Mouse (Mus musculus) liver, postnatal 0 days (tissue): ENCODE measurements around the gene Hhat. TPM values are rescaled to one million over a fixed set of nuclear protein-coding genes. Genes with fewer than 3 reads are reported as not detected.

Experiments used
- ATAC-seq: fragments of 200-750 bp; cut with Nextera tagmentation; 2 replicates; pipeline ENCODE4 v1.8.0; 2017; ENCODE audit warnings: mild to moderate bottlenecking, moderate library complexity
- DNase-seq: peaks from one replicate; pipeline ENCODE4 v3.0.0-alpha.2; 2016
- H3K27ac ChIP-seq: fragments of 300-500 bp; sonication (generic); 2 replicates; pipeline ENCODE4 v1.5.1; 2014; ENCODE audit warnings: antibody characterized with exemption, moderate library complexity, mild to moderate bottlenecking, low read depth
- H3K27me3 ChIP-seq: fragments of 300-500 bp; sonication (generic); 2 replicates; pipeline ENCODE4 v1.6.1; 2014; ENCODE audit warnings: low read length, control low read depth, mixed read lengths; ENCODE audit not compliant: insufficient read depth
- H3K36me3 ChIP-seq: fragments of 300-500 bp; sonication (generic); replicated peaks from 2 replicates; pipeline ENCODE4 v1.6.1; 2014; ENCODE audit warnings: mild to moderate bottlenecking, control low read depth, low read length, moderate library complexity, mixed read lengths; ENCODE audit not compliant: insufficient read depth
- H3K4me1 ChIP-seq: fragments of 300-500 bp; sonication (generic); 2 replicates; pipeline ENCODE4 v1.6.1; 2014; ENCODE audit warnings: antibody characterized with exemption, mild to moderate bottlenecking, control low read depth; ENCODE audit not compliant: insufficient read depth
- H3K4me2 ChIP-seq: fragments of 300-500 bp; sonication (generic); 2 replicates; pipeline ENCODE4 v1.6.1; 2014; ENCODE audit warnings: low read depth, mild to moderate bottlenecking, low read length, moderate library complexity, mixed read lengths
- H3K4me3 ChIP-seq: fragments of 300-500 bp; sonication (generic); 2 replicates; pipeline ENCODE4 v1.5.1; 2014; ENCODE audit warnings: low read depth, low read length
- H3K9ac ChIP-seq: fragments of 300-500 bp; sonication (generic); replicated peaks from 2 replicates; pipeline ENCODE4 v1.6.1; 2014; ENCODE audit warnings: mild to moderate bottlenecking, moderate library complexity
- H3K9me3 ChIP-seq: fragments of 300-500 bp; sonication (generic); 2 replicates; pipeline ENCODE4 v1.6.1; 2016; ENCODE audit warnings: mild to moderate bottlenecking, control low read depth, low read length, mixed read lengths
- CTCF ChIP-seq: sonication (generic); IDR thresholded peaks from 2 replicates; pipeline ENCODE4 v1.5.1; 2016; ENCODE audit warnings: antibody characterized with exemption, low read depth
- EP300 ChIP-seq: IDR thresholded peaks from 2 replicates; pipeline ENCODE4 v1.6.1; 2016; ENCODE audit warnings: antibody characterized with exemption, low read depth, mild to moderate bottlenecking
- WGBS: fragments of 180-500 bp; shearing (Covaris S2); extraction: QIAGEN DNeasy Blood & Tissue Kit; methylation state at CpG from one replicate; pipeline ENCODE4 v1.1.7; 2014; ENCODE audit not compliant: insufficient replicate concordance; 5-methylcytosine and 5-hydroxymethylcytosine counted together
- polyA plus RNA-seq: library from polyadenylated mRNA; unstranded; fragments of >200 nt; fragmentation: Nextera tagmentation; extraction: Ambion mirVana; gene quantifications from 2 replicates; pipeline ENCODE4 v1.2.1, GENCODE M21; 2015

Gene Hhat
- polyA plus RNA-seq, 1 experiment from 2014 or later = 1.1 TPM

- ATAC-seq (peak; percentile 77), DNase-seq (peak; percentile 82)
- WGBS = 10% methylated on average over 16 of the region's 16 CpGs
- no peak overlapping the region; the same call in 1 of the 2 replicates for H3K9ac ChIP-seq
- H3K4me3 ChIP-seq = no peak overlapping the region
- no peaks in the 10 kb centered on the region for H3K9me3 ChIP-seq
- TF ChIP-seq EP300 (peak; percentile 41), CTCF (peak; percentile 83)
- peak overlapping the region; percentile 67 for H3K27ac ChIP-seq
- peak overlapping the region; percentile 32; the same call in 1 of the 2 replicates for H3K4me2 ChIP-seq
- no peaks in the 10 kb centered on the region for H3K36me3 ChIP-seq
- no peaks in the 10 kb centered on the region for H3K27me3 ChIP-seq
- no peaks in the 10 kb centered on the region; the same call in 1 of the 2 replicates for H3K4me1 ChIP-seq
These were observed 25.6 kb downstream of the Hhat start for GRCm38 (mm10) chr1:192745240-192746101.

GRCm38 (mm10) chr1:192744880-192745239, 26.2 kb downstream of the Hhat start:
- H3K9me3 ChIP-seq = no peaks in the 10 kb centered on the region
- WGBS = 58% methylated on average over 3 of the region's 3 CpGs
- H3K9ac ChIP-seq = no peak overlapping the region

GRCm38 (mm10) chr1:192742394-192743251, 28.4 kb downstream of the Hhat start:
- DNase-seq = no peak
- H3K4me3 ChIP-seq = no peak overlapping the region
- H3K27me3 ChIP-seq = no peaks in the 10 kb centered on the region
- no peak overlapping the region for H3K9ac ChIP-seq
- 77% methylated on average over 7 of the region's 7 CpGs for WGBS
- H3K36me3 ChIP-seq = no peaks in the 10 kb centered on the region
- no peak for ATAC-seq
- no peak overlapping the region for H3K27ac ChIP-seq
- H3K4me1 ChIP-seq = no peaks in the 10 kb centered on the region
- TF ChIP-seq CTCF (no peak), EP300 (no peak)
- H3K9me3 ChIP-seq = no peaks in the 10 kb centered on the region
- no peak overlapping the region for H3K4me2 ChIP-seq

More at GRCm38 (mm10) chr1:192744880-192745239, 26.2 kb downstream of the Hhat start:
- H3K27ac ChIP-seq = peak overlapping the region; percentile 67; the same call in 1 of the 2 replicates
- no peak for DNase-seq
- H3K4me1 ChIP-seq = no peaks in the 10 kb centered on the region; the same call in 1 of the 2 replicates
- H3K27me3 ChIP-seq = no peaks in the 10 kb centered on the region
- no peak overlapping the region for H3K4me2 ChIP-seq
- H3K36me3 ChIP-seq = no peaks in the 10 kb centered on the region
- no peak for TF ChIP-seq EP300
- TF ChIP-seq CTCF = no peak
- H3K4me3 ChIP-seq = no peak overlapping the region
- ATAC-seq = no peak

GRCm38 (mm10) chr1:192741896-192742295, 29.1 kb downstream of the Hhat start:
- Histone ChIP-seq H3K4me2 (no peak overlapping the region), H3K36me3 (no peaks in the 10 kb centered on the region), H3K27ac (no peak overlapping the region), H3K4me3 (no peak overlapping the region), H3K4me1 (no peaks in the 10 kb centered on the region), H3K9ac (no peak overlapping the region), H3K27me3 (no peaks in the 10 kb centered on the region), H3K9me3 (no peaks in the 10 kb centered on the region)
- TF ChIP-seq CTCF (no peak), EP300 (no peak)
- ATAC-seq (no peak), DNase-seq (no peak)
- 80% methylated on average over 2 of the region's 2 CpGs for WGBS

GRCm38 (mm10) chr1:192736524-192736923, 34.5 kb downstream of the Hhat start:
- Histone ChIP-seq H3K9ac (no peak overlapping the region), H3K9me3 (no peaks in the 10 kb centered on the region), H3K27me3 (no peaks in the 10 kb centered on the region), H3K4me1 (no peaks in the 10 kb centered on the region), H3K4me3 (no peak overlapping the region), H3K36me3 (no peaks in the 10 kb centered on the region), H3K27ac (no peak overlapping the region), H3K4me2 (no peak overlapping the region)
- ATAC-seq (no peak), DNase-seq (no peak)
- WGBS = 65% methylated on average over 3 of the region's 3 CpGs
- TF ChIP-seq EP300 = no peak
- no peak for TF ChIP-seq CTCF

- no peak for TF ChIP-seq CTCF
- TF ChIP-seq EP300 = no peak
- no peak for ATAC-seq
- no peaks in the 10 kb centered on the region for H3K36me3 ChIP-seq
- H3K4me2 ChIP-seq = no peak overlapping the region
- H3K9ac ChIP-seq = no peak overlapping the region
- no peak overlapping the region for H3K27ac ChIP-seq
- no peaks in the 10 kb centered on the region for H3K9me3 ChIP-seq
- H3K4me3 ChIP-seq = no peak overlapping the region
- WGBS = 43% methylated on average over 9 of the region's 9 CpGs
- H3K4me1 ChIP-seq = no peaks in the 10 kb centered on the region
- DNase-seq = no peak
- H3K27me3 ChIP-seq = no peaks in the 10 kb centered on the region
These were observed 35.0 kb downstream of the Hhat start for GRCm38 (mm10) chr1:192736002-192736426.
